Mouse (Mus musculus): ENCODE results near the gene Fam25c. TPM values are rescaled to one million over a fixed set of nuclear protein-coding genes. Genes with fewer than 3 reads are reported as not detected.
"Not testable (repeated sequence)": the region's sequence is repeated elsewhere in the genome, so short reads cannot be mapped to it uniquely, and the experiment has no call there.

Fam25c gene
- polyA plus RNA-seq, 1 experiment from 2014 or later, result not detected

DNA sequence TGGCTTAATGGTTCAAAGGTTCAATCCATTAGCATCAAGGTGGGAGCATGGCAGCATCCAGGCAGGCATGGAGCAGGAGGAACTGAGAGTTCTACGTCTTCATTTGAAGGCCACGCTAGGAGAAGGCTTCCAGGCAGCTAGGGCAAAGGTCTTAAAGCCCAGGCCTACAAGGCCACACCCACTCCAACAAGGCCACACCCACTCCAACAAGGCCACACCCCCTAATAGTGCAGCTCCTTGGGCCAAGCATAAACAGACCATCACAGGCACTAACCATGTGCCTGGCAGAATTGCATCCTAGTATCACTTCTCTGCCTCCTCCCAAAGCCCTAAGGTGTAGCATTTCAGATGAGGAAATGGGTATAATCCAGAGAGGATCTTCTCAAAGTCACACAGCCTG is 16.5 kb upstream of the Fam25c start:
- Histone ChIP-seq H3K27ac (ENCODE audit: low read depth) (no peak overlapping the region), H3K36me3 (ENCODE audit: control insufficient read depth, insufficient read depth, low read length) (no peaks in the 10 kb centered on the region), H3K9me3 (ENCODE audit: control insufficient read depth, low read length) (no peaks in the 10 kb centered on the region), H3K27me3 (replicated peaks; ENCODE audit: control insufficient read depth, insufficient read depth, low read length) (no peaks in the 10 kb centered on the region), H3K9ac (ENCODE audit: low read length) (no peak overlapping the region), H3K4me1 (replicated peaks; ENCODE audit: control insufficient read depth, insufficient read depth, low read length) (peaks cover 11% of the 10 kb centered on the region), H3K4me3 (ENCODE audit: low read depth, low read length) (no peak overlapping the region), H3K4me2 (ENCODE audit: low read length) (no peak overlapping the region)
- WGBS, result 78% methylated on average over 2 of the region's 2 CpGs
- ATAC-seq (replicated peaks; ENCODE audit: low FRiP score, low TSS enrichment, low read depth) (no peak), DNase-seq (ENCODE audit: low spot score) (no peak)

DNA sequence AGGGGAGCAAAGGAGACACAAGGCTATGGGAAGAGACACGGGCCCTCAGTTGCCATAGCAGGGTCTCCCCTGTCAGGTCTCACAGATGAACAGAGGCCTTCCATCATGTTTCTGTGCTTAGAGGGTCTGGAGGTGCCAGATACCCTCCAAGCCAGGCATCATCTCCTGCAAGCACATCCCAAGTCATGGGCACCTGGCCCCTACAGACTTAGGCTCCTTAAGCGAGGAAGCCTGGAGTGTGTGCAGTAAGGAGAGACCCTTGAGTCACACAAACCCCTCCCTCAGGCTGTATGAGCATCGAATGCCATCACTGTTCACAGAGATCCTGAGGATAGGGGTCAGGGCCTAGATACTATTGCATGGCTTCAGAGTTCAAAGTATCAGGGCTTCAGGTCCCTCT is 15.7 kb upstream of the Fam25c start:
- 89% methylated on average over 3 of the region's 3 CpGs for WGBS
- no peaks in the 10 kb centered on the region for H3K36me3 ChIP-seq (ENCODE audit: control insufficient read depth, insufficient read depth, low read length)
- ATAC-seq (replicated peaks; ENCODE audit: low FRiP score, low TSS enrichment, low read depth) (no peak), DNase-seq (ENCODE audit: low spot score) (no peak)
- no peaks in the 10 kb centered on the region for H3K27me3 ChIP-seq (replicated peaks; ENCODE audit: control insufficient read depth, insufficient read depth, low read length)
- no peak overlapping the region for H3K27ac ChIP-seq (ENCODE audit: low read depth)
- H3K4me3 ChIP-seq (ENCODE audit: low read depth, low read length), result no peak overlapping the region
- H3K9me3 ChIP-seq (ENCODE audit: control insufficient read depth, low read length), result no peaks in the 10 kb centered on the region
- H3K9ac ChIP-seq (ENCODE audit: low read length), result no peak overlapping the region
- peaks cover 11% of the 10 kb centered on the region for H3K4me1 ChIP-seq (replicated peaks; ENCODE audit: control insufficient read depth, insufficient read depth, low read length)
- no peak overlapping the region for H3K4me2 ChIP-seq (ENCODE audit: low read length)

DNA sequence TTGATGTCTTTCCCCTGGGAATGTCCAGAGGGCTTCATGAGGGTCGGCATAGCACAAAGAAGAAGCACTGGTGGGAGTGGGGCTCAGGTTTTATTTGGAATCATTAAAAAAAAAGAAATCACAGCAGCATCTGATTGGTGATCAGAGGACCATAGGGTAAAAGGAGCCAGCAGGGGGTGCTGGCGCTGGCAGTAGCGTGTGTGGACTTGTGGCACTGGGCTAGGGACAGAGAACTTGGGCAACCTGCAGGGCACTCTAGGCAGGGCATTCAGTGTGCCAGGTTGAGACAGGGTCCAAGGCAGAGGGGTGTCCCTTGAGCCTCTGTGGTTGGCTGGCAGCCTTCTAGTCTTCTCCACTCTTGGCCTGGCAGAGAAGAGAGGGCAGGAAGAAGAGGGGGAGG is 15.0 kb upstream of the Fam25c start:
- H3K27me3 ChIP-seq (replicated peaks; ENCODE audit: control insufficient read depth, insufficient read depth, low read length), result no peaks in the 10 kb centered on the region
- H3K4me2 ChIP-seq (ENCODE audit: low read length), result no peak overlapping the region
- H3K36me3 ChIP-seq (ENCODE audit: control insufficient read depth, insufficient read depth, low read length), result no peaks in the 10 kb centered on the region
- H3K9ac ChIP-seq (ENCODE audit: low read length), result no peak overlapping the region
- no peak overlapping the region for H3K27ac ChIP-seq (ENCODE audit: low read depth)
- H3K9me3 ChIP-seq (ENCODE audit: control insufficient read depth, low read length), result peaks cover 4% of the 10 kb centered on the region; the same call in 1 of the 2 replicates
- ATAC-seq (replicated peaks; ENCODE audit: low FRiP score, low TSS enrichment, low read depth) (no peak), DNase-seq (ENCODE audit: low spot score) (no peak)
- H3K4me3 ChIP-seq (ENCODE audit: low read depth, low read length), result no peak overlapping the region
- H3K4me1 ChIP-seq (replicated peaks; ENCODE audit: control insufficient read depth, insufficient read depth, low read length), result peaks cover 11% of the 10 kb centered on the region
- WGBS, result 65% methylated on average over 3 of the region's 3 CpGs

DNA sequence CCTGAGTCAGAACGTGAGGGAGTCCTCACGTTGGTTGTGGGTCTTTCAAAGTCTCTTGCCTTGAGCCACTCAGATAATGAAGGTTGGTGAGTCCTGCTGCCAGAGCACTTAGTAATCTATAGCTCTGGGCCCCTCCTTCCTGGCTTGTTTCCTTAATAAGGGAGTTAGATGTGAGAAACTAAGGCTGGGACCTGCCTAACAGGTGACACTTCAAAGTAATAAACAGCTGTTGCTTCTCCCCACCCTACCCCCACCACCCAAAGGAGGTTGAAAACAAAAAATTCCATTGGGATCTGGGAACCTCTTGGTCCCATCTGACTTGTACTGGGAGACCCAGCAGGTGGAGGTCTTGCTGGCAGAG is 9.9 kb upstream of the Fam25c start:
- no peaks in the 10 kb centered on the region for H3K4me1 ChIP-seq (replicated peaks; ENCODE audit: control insufficient read depth, insufficient read depth, low read length)
- H3K36me3 ChIP-seq (ENCODE audit: control insufficient read depth, insufficient read depth, low read length), result no peaks in the 10 kb centered on the region
- ATAC-seq (replicated peaks; ENCODE audit: low FRiP score, low TSS enrichment, low read depth), result no peak
- H3K9me3 ChIP-seq (ENCODE audit: control insufficient read depth, low read length), result peaks cover 5% of the 10 kb centered on the region; the same call in 1 of the 2 replicates
- no peak overlapping the region for H3K9ac ChIP-seq (ENCODE audit: low read length)
- H3K4me3 ChIP-seq (ENCODE audit: low read depth, low read length), result no peak overlapping the region
- no peak overlapping the region for H3K4me2 ChIP-seq (ENCODE audit: low read length)
- DNase-seq (ENCODE audit: low spot score), result no peak
- no peaks in the 10 kb centered on the region for H3K27me3 ChIP-seq (replicated peaks; ENCODE audit: control insufficient read depth, insufficient read depth, low read length)
- WGBS, result 87% methylated on average over 2 of the region's 2 CpGs
- H3K27ac ChIP-seq (ENCODE audit: low read depth), result no peak overlapping the region

DNA sequence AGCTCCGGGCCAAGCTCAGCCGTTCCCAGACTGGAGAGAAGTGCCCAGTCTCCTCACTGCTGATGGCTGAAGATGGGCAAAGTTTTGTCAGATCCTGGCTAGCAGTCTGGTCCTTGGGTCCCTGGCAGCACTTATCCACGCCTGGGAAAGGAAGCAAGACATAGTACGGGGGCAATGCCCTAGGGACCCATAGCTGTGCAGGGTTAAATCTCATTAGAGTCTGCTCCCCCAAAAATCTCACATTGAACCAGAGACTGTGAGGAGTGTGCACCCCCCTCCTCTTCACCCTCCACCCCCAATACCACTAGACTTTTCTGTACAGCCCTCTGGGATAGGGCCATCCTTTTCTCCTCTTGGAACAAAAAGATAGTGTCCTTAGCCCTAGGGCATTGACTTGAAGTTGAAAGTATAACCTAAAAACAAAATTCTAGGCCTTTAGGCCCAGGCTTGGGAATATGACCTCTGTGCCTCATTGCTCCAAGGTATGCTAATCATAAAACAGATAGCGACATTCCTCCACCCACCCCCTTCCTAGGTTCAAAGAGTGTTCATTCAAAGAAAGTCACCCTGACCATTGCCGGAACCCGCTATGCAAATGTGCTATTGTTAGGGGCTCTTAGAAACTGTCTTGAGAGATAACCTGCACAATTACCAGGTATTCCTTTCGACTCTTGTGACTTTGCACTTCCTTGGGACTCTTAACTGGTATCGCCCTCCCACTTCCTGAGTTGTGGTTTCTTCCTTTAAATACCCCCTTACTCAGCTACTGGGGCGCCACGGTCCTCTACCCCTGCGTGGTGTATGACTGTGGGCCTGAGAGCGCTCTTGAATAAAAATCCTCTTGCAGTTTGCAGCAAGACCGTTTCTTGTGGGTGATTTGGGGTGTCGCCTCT is 9.3 kb upstream of the Fam25c start:
- H3K4me2 ChIP-seq (ENCODE audit: low read length), result peak overlapping the region; percentile 57
- H3K9ac ChIP-seq (ENCODE audit: low read length), result peak overlapping the region; percentile 18; the same call in 1 of the 2 replicates
- not testable (repeated sequence) for H3K27me3 ChIP-seq (replicated peaks; ENCODE audit: control insufficient read depth, insufficient read depth, low read length); H3K36me3 ChIP-seq (ENCODE audit: control insufficient read depth, insufficient read depth, low read length); H3K27ac ChIP-seq (ENCODE audit: low read depth); ATAC-seq (replicated peaks; ENCODE audit: low FRiP score, low TSS enrichment, low read depth); H3K9me3 ChIP-seq (ENCODE audit: control insufficient read depth, low read length); H3K4me1 ChIP-seq (replicated peaks; ENCODE audit: control insufficient read depth, insufficient read depth, low read length); DNase-seq (ENCODE audit: low spot score)
- peak overlapping the region; percentile 28; the same call in 1 of the 2 replicates for H3K4me3 ChIP-seq (ENCODE audit: low read depth, low read length)
- 81% methylated on average over 15 of the region's 15 CpGs for WGBS

DNA sequence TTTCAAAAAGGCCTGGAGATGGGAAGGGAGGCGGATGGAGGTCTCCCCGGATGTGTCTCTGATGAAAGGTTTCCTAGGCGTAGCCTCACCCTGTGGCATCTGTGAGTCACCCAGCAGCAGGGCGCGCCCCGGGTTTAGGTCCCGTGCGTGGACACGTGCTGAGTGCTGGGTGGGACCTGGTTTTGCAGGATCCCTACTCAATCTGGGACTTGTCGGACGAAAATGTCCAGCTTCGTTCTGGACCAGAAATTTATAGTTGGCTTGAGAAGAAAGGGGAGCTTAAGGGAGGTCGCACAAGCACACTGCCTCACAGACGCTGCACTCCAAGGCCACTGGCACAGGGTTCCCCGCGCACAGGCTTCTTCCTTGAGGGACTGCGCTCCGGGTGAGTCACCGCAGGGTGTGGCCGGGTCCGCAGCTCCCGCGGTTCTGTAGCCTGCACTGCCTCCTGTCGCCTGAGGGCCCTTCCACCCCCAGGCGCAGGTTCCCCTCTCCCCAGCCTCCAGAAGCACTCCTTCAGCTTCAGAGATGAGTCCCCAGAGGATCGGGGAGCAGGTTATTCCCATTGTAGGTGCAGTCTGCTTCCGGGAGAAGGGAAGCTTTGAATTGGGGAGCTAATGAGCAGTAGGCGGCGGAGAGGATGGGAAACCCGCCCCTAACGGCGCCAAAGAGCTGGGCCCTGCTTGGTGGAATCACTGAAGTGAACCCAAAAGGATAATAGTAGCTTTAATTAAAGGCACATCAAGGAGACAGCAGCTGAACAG is 8.4 kb upstream of the Fam25c start:
- peak; percentile 91 for ATAC-seq (replicated peaks; ENCODE audit: low FRiP score, low TSS enrichment, low read depth)
- no peak overlapping the region for H3K27ac ChIP-seq (ENCODE audit: low read depth)
- 6% methylated on average over 32 of the region's 32 CpGs for WGBS

DNA sequence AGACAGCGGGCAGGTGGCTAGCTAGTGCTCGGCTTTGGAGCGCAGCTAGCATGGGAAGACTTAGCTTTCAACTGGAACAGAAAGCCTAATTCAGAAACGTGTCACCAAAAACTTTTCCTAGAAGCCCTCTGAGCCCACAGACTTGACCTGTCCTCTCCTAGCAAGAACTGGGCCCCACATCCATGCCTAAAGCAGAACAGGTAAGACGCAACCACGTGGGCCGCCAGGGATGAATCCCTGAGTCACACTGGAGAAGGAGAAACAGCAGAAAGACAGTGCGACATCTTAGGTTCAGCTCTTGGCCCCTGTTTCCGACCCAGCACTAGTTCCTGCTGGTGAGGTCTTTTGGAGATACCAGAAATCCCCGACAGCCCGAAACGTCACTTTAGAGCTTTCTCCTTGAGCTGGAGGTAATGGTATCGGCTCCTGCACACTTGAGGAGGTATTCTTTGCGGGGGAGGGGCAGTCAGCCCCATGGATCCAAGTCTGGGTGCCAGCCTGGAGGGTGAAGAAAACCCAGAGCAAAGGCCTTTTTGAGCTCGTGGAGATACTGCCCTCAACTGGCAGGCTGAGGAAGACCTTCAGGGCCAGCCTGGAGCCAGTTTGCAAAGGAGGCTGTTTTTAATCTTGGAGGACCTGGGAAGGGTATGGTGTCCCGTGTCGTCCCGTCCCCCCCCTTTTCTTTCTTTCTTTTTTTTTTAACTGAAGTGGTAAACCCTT is 7.7 kb upstream of the Fam25c start:
- DNase-seq (ENCODE audit: low spot score) (peak; percentile 74), ATAC-seq (replicated peaks; ENCODE audit: low FRiP score, low TSS enrichment, low read depth) (peak; percentile 54)
- Histone ChIP-seq H3K27me3 (replicated peaks; ENCODE audit: control insufficient read depth, insufficient read depth, low read length) (no peaks in the 10 kb centered on the region), H3K9me3 (ENCODE audit: control insufficient read depth, low read length) (peaks cover 5% of the 10 kb centered on the region; the same call in 1 of the 2 replicates), H3K36me3 (ENCODE audit: control insufficient read depth, insufficient read depth, low read length) (no peaks in the 10 kb centered on the region), H3K4me3 (ENCODE audit: low read depth, low read length) (peak overlapping the region; percentile 28), H3K4me1 (replicated peaks; ENCODE audit: control insufficient read depth, insufficient read depth, low read length) (no peaks in the 10 kb centered on the region), H3K27ac (ENCODE audit: low read depth) (no peak overlapping the region), H3K9ac (ENCODE audit: low read length) (peak overlapping the region; percentile 18; the same call in 1 of the 2 replicates), H3K4me2 (ENCODE audit: low read length) (peak overlapping the region; percentile 57)
- WGBS, result 37% methylated on average over 18 of the region's 18 CpGs

More for the DNA sequence above, 8.4 kb upstream of the Fam25c start:
- Histone ChIP-seq H3K36me3 (ENCODE audit: control insufficient read depth, insufficient read depth, low read length) (no peaks in the 10 kb centered on the region), H3K9ac (ENCODE audit: low read length) (peak overlapping the region; percentile 18), H3K27me3 (replicated peaks; ENCODE audit: control insufficient read depth, insufficient read depth, low read length) (no peaks in the 10 kb centered on the region), H3K4me3 (ENCODE audit: low read depth, low read length) (peak overlapping the region; percentile 28), H3K4me2 (ENCODE audit: low read length) (peak overlapping the region; percentile 57), H3K9me3 (ENCODE audit: control insufficient read depth, low read length) (peaks cover 5% of the 10 kb centered on the region; the same call in 1 of the 2 replicates), H3K4me1 (replicated peaks; ENCODE audit: control insufficient read depth, insufficient read depth, low read length) (no peaks in the 10 kb centered on the region)
- peak; percentile 83 for DNase-seq (ENCODE audit: low spot score)

DNA sequence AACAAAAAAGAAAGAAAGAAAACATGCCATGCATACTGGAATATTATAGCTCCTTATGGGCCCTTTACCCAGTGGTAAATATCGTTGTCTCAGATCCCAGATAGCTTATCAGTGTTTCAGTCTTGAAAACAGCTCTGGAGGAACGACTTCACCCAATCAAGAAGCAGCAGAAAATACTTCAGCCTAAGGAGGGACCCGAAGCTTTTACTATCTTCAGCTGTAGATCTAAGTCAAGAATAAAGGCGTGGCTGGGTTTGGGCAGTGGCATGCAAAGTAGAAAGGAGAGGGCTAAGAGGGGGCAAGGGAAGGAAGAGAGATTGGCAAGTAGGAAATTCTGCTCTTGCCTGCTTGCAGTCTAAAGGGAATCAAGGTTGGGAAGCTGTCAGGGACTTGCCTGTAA is 6.9 kb upstream of the Fam25c start:
- H3K27ac ChIP-seq (ENCODE audit: low read depth), result no peak overlapping the region
- H3K9me3 ChIP-seq (ENCODE audit: control insufficient read depth, low read length), result peaks cover 5% of the 10 kb centered on the region; the same call in 1 of the 2 replicates
- no peak overlapping the region for H3K4me3 ChIP-seq (ENCODE audit: low read depth, low read length)
- no peaks in the 10 kb centered on the region for H3K36me3 ChIP-seq (ENCODE audit: control insufficient read depth, insufficient read depth, low read length)
- H3K4me2 ChIP-seq (ENCODE audit: low read length), result no peak overlapping the region
- H3K9ac ChIP-seq (ENCODE audit: low read length), result no peak overlapping the region
- H3K27me3 ChIP-seq (replicated peaks; ENCODE audit: control insufficient read depth, insufficient read depth, low read length), result no peaks in the 10 kb centered on the region
- ATAC-seq (replicated peaks; ENCODE audit: low FRiP score, low TSS enrichment, low read depth) (no peak), DNase-seq (ENCODE audit: low spot score) (no peak)
- 55% methylated on average over 4 of the region's 4 CpGs for WGBS
- no peaks in the 10 kb centered on the region for H3K4me1 ChIP-seq (replicated peaks; ENCODE audit: control insufficient read depth, insufficient read depth, low read length)
